Mouse (Mus musculus) limb, embryonic 15.5 days (tissue): Measurements from ENCODE around the gene Gatc. TPM values are rescaled to one million over a fixed set of nuclear protein-coding genes. Genes with fewer than 3 reads are reported as not detected.
A peak's percentile ranks its signal among the peaks of the same experiment; 100 is the strongest.

Experiments used
- ATAC-seq: fragments of 200-750 bp; cut with Nextera tagmentation; 2 replicates; pipeline ENCODE4 v1.8.0; 2017; ENCODE audit warnings: low read depth, moderate TSS enrichment; ENCODE audit not compliant: insufficient number of reproducible peaks, low FRiP score, low TSS enrichment
- H3K27ac ChIP-seq: fragments of 300-500 bp; sonication (generic); 2 replicates; pipeline ENCODE4 v1.5.1; 2015; ENCODE audit warnings: moderate library complexity, mild to moderate bottlenecking, inconsistent platforms
- H3K27me3 ChIP-seq: fragments of 300-500 bp; sonication (generic); 2 replicates; pipeline ENCODE4 v1.6.1; 2015; ENCODE audit warnings: inconsistent platforms
- H3K36me3 ChIP-seq: fragments of 300-500 bp; sonication (generic); 2 replicates; pipeline ENCODE4 v1.6.1; 2015; ENCODE audit warnings: inconsistent platforms
- H3K4me1 ChIP-seq: fragments of 300-500 bp; sonication (generic); 2 replicates; pipeline ENCODE4 v1.6.1; 2015; ENCODE audit warnings: inconsistent platforms
- H3K4me2 ChIP-seq: fragments of 300-500 bp; sonication (generic); 2 replicates; pipeline ENCODE4 v1.6.1; 2015; ENCODE audit warnings: mild to moderate bottlenecking, inconsistent platforms
- H3K4me3 ChIP-seq: fragments of 300-500 bp; sonication (generic); 2 replicates; pipeline ENCODE4 v1.5.1; 2015; ENCODE audit warnings: mild to moderate bottlenecking, inconsistent platforms
- H3K9ac ChIP-seq: fragments of 300-500 bp; sonication (generic); 2 replicates; pipeline ENCODE4 v1.6.1; 2015; ENCODE audit warnings: inconsistent platforms
- H3K9me3 ChIP-seq: fragments of 300-500 bp; sonication (generic); 2 replicates; pipeline ENCODE4 v1.6.1; 2016; ENCODE audit warnings: inconsistent platforms
- WGBS: fragments of 180-500 bp; shearing (Covaris S2); methylation state at CpG from one replicate; pipeline ENCODE4 v1.1.7; 2015; 5-methylcytosine and 5-hydroxymethylcytosine counted together
- polyA plus RNA-seq: library from polyadenylated mRNA; unstranded; fragments of >200 nt; fragmentation: Nextera tagmentation; extraction: Ambion mirVana; gene quantifications from 2 replicates; pipeline ENCODE4 v1.2.1, GENCODE M21; 2015

The Gatc gene
- polyA plus RNA-seq, 1 experiment from 2014 or later = 25.3 TPM

DNA sequence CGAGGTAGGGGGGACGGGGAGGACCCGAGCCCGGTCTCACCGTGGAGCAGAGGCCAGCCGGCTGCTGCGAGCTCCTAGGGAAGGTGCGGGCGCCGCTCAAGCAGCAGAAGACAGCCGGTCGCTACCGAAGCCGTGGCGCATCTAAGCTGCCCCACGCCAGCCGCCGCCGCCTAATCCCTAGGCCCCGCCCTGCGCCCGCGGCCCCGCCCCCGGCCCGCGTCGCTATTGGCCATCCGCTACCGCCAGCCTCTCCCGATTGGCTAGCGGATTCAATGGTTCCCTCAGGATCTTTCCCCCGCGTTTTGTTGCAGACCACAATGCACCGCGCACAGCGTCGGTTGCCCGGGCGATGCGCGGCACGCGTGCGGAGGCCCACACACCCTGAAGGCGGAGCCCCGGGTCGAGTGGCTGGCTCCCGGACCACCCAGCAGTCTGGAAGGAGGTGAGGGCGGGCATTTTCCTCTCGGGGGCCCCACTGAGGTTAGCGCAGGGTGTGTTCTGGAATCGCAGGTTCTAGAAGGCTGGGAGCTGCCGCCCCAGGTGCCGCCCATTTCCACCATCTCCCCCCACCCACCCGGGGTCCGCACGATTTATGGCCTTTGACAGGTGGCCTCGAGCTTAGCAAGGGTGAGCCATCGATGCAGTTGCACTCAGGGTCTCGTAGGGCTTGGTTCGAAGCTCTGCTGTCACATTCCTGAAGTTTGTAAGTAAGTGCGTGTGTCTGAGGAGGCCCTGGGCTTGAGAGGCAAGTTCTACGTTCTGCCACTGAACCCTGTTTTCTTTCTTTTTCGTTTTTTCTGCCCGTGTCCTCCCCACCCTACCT lies 40.0 kb downstream of the Gatc start, which contains the start of gene Dynll1:
Dynll1 (minus strand) TSS at position 208 of the 823 bp plus-strand sequence.
- WGBS = under 1% methylated on average over 57 of the region's 66 CpGs
- H3K27me3 ChIP-seq = no peaks in the 10 kb centered on the region
- peak within 1 kb of the TSS; percentile 82 for H3K4me3 ChIP-seq
- H3K4me1 ChIP-seq = peaks cover 27% of the 10 kb centered on the region
- H3K9ac ChIP-seq = peak within 1 kb of the TSS; percentile 92
- H3K27ac ChIP-seq = peak within 1 kb of the TSS; percentile 95
- H3K36me3 ChIP-seq = peaks cover 26% of the 10 kb centered on the region
- peak within 1 kb of the TSS; percentile 71 for H3K4me2 ChIP-seq
- ATAC-seq = peak; percentile 98
- H3K9me3 ChIP-seq = no peaks in the 10 kb centered on the region

DNA sequence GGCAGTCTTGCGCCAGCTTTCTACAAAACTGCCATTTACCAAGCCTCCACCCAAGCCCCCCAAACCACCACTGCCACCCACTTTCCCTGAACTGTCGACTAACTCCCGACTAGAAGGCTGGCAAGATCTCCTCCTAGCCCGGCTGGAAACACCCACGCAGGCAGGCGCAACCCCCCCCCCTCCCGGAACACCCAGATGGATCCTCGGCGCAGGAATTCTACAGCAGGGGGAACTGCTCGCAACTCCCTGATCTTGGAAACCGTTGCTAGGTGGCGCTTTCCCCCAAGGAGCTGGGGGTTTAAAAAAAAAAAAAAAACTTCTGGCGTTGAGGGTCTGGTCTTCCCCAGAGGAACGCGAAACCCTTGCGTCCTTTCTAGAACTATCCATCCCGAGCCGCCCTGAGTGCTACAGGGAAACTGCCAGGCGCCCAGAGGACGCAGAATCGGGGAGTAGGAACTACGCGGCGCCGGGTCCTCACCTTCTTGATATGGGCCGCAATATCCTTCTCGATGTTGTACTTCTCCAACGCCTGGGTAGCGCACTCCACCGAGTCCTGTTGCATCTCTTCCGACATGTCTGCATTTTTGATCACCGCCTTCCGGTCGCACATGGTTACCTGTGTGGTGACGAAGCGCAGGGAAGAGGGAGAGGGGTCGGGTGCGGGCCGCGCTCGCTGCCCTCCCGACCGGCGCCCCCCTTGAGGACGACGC lies 40.8 kb downstream of the Gatc start:
- 1% methylated on average over 45 of the region's 46 CpGs for WGBS
- H3K9me3 ChIP-seq = no peaks in the 10 kb centered on the region
- H3K4me1 ChIP-seq = peaks cover 27% of the 10 kb centered on the region
- H3K27me3 ChIP-seq = no peaks in the 10 kb centered on the region
- peak overlapping the region; percentile 92 for H3K9ac ChIP-seq
- H3K36me3 ChIP-seq = peaks cover 34% of the 10 kb centered on the region
- peak overlapping the region; percentile 95 for H3K27ac ChIP-seq
- peak overlapping the region; percentile 46 for H3K4me2 ChIP-seq
- peak overlapping the region; percentile 82 for H3K4me3 ChIP-seq
- ATAC-seq = no peak; the same call in 1 of the 2 replicates

DNA sequence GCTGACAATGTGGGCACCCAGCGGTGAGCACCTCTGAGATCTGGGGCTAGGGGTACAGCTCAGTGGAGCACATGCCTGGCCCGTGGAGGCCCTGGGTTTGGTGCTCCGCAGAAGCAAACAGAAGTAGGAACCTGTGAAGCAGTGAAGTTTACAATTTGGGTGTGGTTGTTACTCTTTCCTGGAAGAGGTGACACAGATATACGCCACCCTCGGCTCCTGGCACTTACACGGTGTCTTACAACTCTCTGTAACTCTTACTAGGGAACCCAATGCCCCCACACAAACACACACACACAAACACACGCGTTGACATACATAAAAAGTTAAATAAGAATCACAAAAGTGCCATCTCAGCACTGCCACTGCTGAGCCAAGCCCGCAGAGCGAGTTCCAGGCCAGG lies 44.6 kb downstream of the Gatc start:
- Histone ChIP-seq H3K27me3 (no peaks in the 10 kb centered on the region), H3K27ac (peak overlapping the region; percentile 62; the same call in 1 of the 2 replicates), H3K4me2 (no peak overlapping the region), H3K36me3 (peaks cover 56% of the 10 kb centered on the region), H3K4me1 (peaks cover 22% of the 10 kb centered on the region), H3K9ac (no peak overlapping the region), H3K4me3 (no peak overlapping the region), H3K9me3 (no peaks in the 10 kb centered on the region)
- WGBS = 75% methylated on average over 10 of the region's 10 CpGs
- ATAC-seq = no peak

DNA sequence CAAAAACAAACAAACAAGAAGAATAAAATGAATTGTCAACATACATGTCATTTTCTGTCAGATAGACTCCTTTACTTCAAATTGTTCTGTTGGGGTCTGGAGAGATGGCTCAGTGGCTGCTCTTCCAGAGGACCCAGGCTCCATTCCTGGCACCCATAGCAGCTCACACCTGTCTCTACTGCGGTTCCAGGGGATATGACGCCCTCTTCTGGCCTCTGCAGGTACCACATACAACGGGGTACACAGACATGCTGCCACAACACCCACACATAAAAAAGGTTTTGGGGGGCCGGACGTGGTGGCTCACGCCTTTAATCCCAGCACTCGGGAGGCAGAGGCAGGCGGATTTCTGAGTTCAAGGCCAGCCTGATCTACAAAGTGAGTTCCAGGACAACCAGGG lies 46.8 kb downstream of the Gatc start:
- 89% methylated on average over 8 of the region's 8 CpGs for WGBS
- ATAC-seq = no peak
- Histone ChIP-seq H3K9ac (no peak overlapping the region), H3K4me3 (no peak overlapping the region), H3K27me3 (no peaks in the 10 kb centered on the region), H3K36me3 (peaks cover 74% of the 10 kb centered on the region), H3K27ac (no peak overlapping the region), H3K9me3 (no peaks in the 10 kb centered on the region), H3K4me1 (peaks cover 17% of the 10 kb centered on the region), H3K4me2 (no peak overlapping the region)

DNA sequence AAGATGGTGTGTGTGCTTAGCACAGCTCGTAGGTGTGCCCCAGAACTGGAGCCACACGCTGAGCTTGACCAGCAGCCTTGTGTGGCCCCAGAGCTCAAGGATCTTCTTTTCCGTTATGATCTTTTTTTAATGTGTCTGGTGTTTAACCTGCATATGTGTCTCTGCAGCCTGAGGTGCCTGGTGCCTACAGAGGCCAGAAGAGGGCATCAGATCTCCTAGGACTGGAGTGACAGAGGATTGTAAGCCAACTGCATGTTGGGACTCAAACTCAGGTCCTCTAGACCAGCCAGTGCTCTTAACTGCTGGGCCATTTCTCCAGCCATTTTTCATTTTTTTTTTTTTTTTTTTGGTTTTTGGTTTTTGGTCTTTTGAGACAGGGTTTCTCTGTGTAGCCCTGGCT lies 56.2 kb downstream of the Gatc start:
- no peak overlapping the region for H3K9ac ChIP-seq
- 92% methylated on average over 3 of the region's 3 CpGs for WGBS
- H3K4me1 ChIP-seq = peaks cover 5% of the 10 kb centered on the region
- H3K27ac ChIP-seq = no peak overlapping the region
- no peak overlapping the region for H3K4me2 ChIP-seq
- peaks cover 48% of the 10 kb centered on the region for H3K36me3 ChIP-seq
- no peaks in the 10 kb centered on the region for H3K27me3 ChIP-seq
- no peaks in the 10 kb centered on the region for H3K9me3 ChIP-seq
- H3K4me3 ChIP-seq = no peak overlapping the region
- ATAC-seq = no peak

Other genes with a start within 250 kb of the Gatc start
- 36.8 and 48.3 TPM in 2 replicates for gene Gm10401, start 242.9 kb downstream of the Gatc start, polyA plus RNA-seq
- 45.6 and 52.8 TPM in 2 replicates for gene Acads, start 221.8 kb downstream of the Gatc start, polyA plus RNA-seq
- 34.8 and 36.9 TPM in 2 replicates for gene Unc119b, start 206.2 kb downstream of the Gatc start, polyA plus RNA-seq
- 89.3 and 97.9 TPM in 2 replicates for gene Mlec, start 183.0 kb downstream of the Gatc start, polyA plus RNA-seq
- 1.2 and 1.3 TPM in 2 replicates for gene Cabp1, start 146.8 kb downstream of the Gatc start, polyA plus RNA-seq
- gene Pop5, start 105.3 kb downstream of the Gatc start, polyA plus RNA-seq = 96.2 and 97.1 TPM in 2 replicates
- 108 and 135 TPM in 2 replicates for gene Rnf10, start 68.3 kb downstream of the Gatc start, polyA plus RNA-seq
- gene Coq5, start 61.5 kb downstream of the Gatc start, polyA plus RNA-seq = 36.4 and 43.7 TPM in 2 replicates
- 1,678 and 1,810 TPM in 2 replicates for gene Dynll1, start 40.2 kb downstream of the Gatc start, polyA plus RNA-seq
- gene Srsf9, start 14.0 kb downstream of the Gatc start, polyA plus RNA-seq = 222 and 246 TPM in 2 replicates
- gene Triap1, start within 50 bp of the Gatc start, polyA plus RNA-seq = 60.6 and 66.9 TPM in 2 replicates
- gene Cox6a1, start 7.8 kb upstream of the Gatc start, polyA plus RNA-seq = 800 and 820 TPM in 2 replicates
- gene Msi1, start 88.4 kb upstream of the Gatc start, polyA plus RNA-seq = 8.2 and 8.4 TPM in 2 replicates
- gene Pla2g1b, start 125.1 kb upstream of the Gatc start, polyA plus RNA-seq = not detected in 2 replicates
- 24.9 and 26.5 TPM in 2 replicates for gene Sirt4, start 143.5 kb upstream of the Gatc start, polyA plus RNA-seq
- gene Pxn, start 165.5 kb upstream of the Gatc start, polyA plus RNA-seq = 52.6 and 55.7 TPM in 2 replicates
- gene Rplp0, start 218.3 kb upstream of the Gatc start, polyA plus RNA-seq = 1,505 and 1,752 TPM in 2 replicates
- 32.9 and 36.3 TPM in 2 replicates for gene Gcn1l1, start 224.1 kb upstream of the Gatc start, polyA plus RNA-seq